Mouse (Mus musculus): ENCODE measurements around the gene Cd59b.
"Not testable (repeated sequence)": the region's sequence is repeated elsewhere in the genome, so short reads cannot be mapped to it uniquely, and the experiment has no call there.

The Cd59b gene

DNA sequence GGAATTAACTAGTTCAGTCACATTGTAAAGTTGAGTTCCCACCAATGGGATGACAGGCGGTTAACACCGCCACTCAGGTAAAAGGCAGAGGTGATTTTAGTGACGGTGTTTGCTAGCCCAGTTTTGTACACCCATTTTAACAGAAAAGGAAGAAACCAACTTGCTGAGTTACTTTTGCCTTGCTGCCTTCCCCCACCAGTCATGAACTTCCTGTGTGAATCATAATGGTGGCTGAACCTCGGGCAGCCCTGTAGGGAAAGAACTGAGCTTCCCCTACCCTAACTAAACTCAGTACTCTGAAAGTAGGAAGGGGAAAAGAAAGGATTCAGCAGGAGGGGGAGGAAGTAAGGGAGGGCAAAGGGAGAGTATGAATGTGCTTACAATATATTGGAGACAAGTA lies 40.4 kb downstream of the Cd59b start:
- in situ Hi-C loops (cut with MboI; ENCODE audit: unreplicated experiment in 2 of 2), result no loop called here

- in situ Hi-C loops (cut with MboI; ENCODE audit: unreplicated experiment in 2 of 2), result not testable (repeated sequence)
Measured at GRCm38 (mm10) chr2:104111170-104111797, 41.6 kb downstream of the Cd59b start.

DNA sequence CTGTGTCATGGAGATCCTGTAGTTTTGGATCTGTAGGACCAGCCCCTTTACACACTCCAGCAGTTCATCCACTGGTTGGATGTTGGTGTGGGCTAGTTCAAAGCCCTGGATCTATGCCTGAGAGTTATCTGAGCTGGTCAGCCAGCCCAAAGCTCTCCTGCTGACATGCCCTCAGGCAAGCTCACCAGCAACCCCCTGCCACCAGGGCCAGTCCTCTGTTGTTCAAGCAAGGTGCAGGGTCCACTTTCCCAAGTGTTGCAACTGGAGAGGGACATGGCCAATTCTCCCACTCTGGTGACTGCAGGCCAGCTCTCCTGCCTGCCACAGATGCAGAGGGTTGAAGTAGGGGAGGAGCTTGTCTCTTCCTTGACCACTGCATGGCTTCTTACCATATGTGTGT lies 43.9 kb downstream of the Cd59b start:
- in situ Hi-C loops (cut with MboI; ENCODE audit: unreplicated experiment in 2 of 2), result not testable (repeated sequence)

DNA sequence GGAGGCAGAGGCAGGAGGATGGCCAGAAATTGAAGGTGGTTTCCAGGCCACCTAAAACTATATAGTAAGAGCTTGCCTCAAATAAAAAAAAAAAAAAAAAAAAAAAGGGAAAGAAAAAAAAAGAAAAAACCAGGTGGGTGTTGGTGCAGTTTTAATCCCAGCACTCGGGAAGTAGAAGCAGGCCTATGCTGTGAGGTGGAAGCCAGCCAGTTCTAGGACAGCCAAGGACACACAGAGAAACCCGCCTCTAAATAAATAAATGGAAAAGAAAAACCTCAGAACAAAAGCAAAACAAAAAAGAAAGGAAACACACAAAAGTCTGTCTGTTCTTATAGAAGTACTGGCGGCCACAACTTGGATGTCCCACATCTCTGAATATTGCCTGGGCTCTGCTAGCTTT lies 45.2 kb downstream of the Cd59b start:
- in situ Hi-C loops (cut with MboI; ENCODE audit: unreplicated experiment in 2 of 2), result no loop called here

DNA sequence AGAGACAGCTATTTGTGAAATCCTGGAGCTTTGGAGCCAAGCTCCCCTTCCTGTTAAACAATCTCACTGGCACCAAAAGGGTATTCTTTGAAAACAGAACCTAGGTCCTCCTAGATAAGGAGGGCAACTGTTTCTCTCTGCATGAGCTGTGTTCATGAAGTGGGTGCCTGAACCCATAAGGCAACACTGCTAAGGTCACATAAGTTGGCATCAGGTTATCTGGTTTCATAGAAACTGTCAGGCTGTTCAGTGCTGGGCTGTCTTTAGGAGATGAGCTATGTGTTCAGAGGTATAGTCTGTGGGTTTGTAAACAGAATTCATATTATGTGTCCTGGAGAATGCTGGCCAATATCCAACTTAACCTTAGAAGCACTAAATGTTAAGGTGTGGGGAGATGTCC lies 47.5 kb downstream of the Cd59b start:
- in situ Hi-C loops (cut with MboI; ENCODE audit: unreplicated experiment in 2 of 2), result not testable (repeated sequence)

DNA sequence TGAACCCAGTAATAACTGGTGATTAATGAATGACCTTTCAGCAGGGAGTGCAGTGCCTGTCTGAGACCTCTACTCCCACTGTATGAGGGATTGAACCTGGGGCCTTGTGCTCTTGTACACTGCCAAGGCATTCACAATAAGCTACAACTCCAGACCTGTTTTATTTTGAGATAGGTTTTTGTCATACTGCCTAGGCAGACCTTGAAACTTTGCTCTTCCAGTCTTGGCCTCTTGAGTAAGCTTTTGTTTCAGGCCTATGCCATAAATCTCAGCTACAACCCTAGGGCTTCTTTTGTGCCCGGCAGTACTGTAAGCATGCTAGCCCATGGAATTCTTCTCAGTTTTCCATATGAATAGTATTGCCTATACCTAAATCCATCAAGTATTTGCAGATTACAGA lies 49.4 kb downstream of the Cd59b start:
- in situ Hi-C loops (cut with MboI; ENCODE audit: unreplicated experiment in 2 of 2), result no loop called here

GRCm38 (mm10) chr2:104120312-104120711 lies 50.7 kb downstream of the Cd59b start:
- in situ Hi-C loops (cut with MboI; ENCODE audit: unreplicated experiment in 2 of 2), result loop anchor here in 1 of 2 experiments (5.0 kb wide), 1 partner anchor 33 kb away; no protein-coding TSS in a partner anchor

GRCm38 (mm10) chr2:104121681-104122504 lies 52.2 kb downstream of the Cd59b start:
- in situ Hi-C loops (cut with MboI; ENCODE audit: unreplicated experiment in 2 of 2), result loop anchor here in 1 of 2 experiments (5.0 kb wide), 1 partner anchor 35 kb away; no protein-coding TSS in a partner anchor

DNA sequence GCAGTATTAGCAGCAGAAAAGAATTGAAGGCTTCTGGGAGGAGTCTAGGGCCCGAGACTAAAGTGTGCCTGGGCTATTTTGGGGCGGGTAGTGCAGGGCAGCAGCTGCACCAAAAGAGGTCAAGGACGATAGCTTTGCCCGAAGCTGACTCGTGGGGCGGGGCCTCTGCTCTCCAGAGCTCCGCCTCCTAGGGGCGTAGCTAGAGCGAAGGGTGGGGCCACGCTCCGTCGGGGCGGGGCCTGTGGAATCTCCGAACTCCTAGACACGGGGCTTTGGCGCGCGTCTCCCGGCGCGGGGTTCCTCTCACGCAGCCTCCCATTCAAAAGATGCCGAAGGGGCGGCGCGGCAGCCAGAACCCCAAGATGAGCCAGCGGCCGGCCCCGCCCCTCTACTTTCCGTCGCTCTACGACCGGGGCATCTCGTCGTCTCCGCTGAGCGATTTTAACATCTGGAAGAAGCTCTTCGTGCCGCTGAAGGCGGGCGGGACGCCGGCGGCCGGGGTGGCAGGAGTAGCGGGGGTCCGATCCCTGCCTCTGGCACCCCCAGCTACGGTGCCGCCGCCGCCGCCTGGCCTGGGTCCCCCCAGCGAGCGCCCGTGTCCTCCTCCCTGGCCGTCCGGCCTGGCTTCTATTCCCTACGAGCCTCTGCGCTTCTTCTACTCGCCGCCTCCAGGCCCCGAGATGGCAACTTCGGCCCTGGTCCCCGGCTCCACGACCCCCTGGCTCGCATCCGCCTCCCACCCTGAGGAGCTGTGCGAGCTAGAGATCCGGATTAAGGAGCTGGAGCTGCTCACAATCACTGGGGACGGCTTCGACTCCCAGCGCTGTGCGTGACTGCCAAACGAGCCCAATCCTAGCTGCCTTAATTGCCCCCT lies 53.1 kb downstream of the Cd59b start, which contains the start of gene A930018P22Rik:
A930018P22Rik (plus strand) TSS at position 265 of the 874 bp plus-strand sequence.
- in situ Hi-C loops (cut with MboI; ENCODE audit: unreplicated experiment in 2 of 2), result loop anchor here in 1 of 2 experiments (5.0 kb wide), 1 partner anchor 35 kb away; no protein-coding TSS in a partner anchor

GRCm38 (mm10) chr2:104123540-104123939 lies 53.9 kb downstream of the Cd59b start:
- in situ Hi-C loops (cut with MboI; ENCODE audit: unreplicated experiment in 2 of 2), result loop anchor here in 1 of 2 experiments (5.0 kb wide), 1 partner anchor 36 kb away; no protein-coding TSS in a partner anchor

DNA sequence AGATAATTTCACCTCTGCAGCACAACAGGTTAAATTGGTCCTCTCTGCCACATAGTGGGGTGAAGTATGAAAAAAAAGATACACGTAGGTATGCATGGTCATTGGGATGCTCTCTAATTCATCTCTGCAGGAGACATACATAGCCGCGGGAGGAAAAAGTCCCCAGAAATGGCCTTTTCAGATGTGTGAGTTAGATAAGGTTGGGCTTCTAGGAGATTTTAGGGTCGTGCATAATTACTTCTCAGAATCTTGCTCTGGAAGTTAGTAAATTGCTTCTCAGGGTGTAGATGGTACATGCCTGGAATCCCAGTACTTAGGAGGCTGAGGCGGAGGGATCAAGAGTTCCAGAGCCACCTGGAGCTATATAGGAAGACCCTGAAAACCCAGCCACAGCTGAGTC lies 54.4 kb downstream of the Cd59b start:
- in situ Hi-C loops (cut with MboI; ENCODE audit: unreplicated experiment in 2 of 2), result loop anchor here in 1 of 2 experiments (5.0 kb wide), 1 partner anchor 37 kb away; no protein-coding TSS in a partner anchor

DNA sequence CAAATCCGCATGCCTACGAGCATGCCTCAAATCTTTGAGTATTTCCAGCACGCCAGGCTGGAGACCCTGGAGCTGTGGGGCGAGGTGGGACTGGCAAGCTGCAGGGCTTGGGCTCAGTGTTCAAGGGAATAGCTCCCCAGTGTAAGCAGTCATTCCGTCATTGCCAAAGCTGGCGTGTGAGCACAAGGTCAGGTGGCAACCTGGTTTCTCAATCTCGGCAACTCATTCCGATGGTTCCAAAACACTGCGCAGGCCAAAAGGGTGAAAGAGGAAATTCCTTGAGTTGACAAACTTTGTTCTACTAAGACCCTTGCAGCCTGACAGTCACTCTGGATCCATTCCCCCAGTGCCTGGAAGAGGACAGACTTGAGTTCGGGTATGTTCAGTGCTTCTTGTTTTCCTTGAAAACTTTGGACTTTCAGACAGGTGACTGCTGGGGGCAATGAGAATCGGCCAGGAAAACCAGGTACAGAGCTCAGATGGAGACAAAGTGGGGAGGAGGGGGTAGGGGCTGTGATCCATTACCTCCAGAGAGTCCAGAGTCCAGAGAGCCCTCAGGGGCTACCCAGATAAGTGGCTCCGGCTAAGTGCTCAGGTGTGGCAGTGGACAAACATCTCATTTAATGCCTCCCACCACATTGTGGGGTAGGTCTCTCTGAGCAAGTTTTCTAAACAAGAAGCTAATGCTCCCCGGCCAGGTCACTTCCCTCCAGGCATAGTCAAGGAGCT lies 59.3 kb downstream of the Cd59b start:
- in situ Hi-C loops (cut with MboI; ENCODE audit: unreplicated experiment in 2 of 2), result loop anchor here (25.0 kb wide), 3 partner anchors 558 to 758 kb away; partner anchors contain the start of gene Ccdc73 (in 1 of the 2)

DNA sequence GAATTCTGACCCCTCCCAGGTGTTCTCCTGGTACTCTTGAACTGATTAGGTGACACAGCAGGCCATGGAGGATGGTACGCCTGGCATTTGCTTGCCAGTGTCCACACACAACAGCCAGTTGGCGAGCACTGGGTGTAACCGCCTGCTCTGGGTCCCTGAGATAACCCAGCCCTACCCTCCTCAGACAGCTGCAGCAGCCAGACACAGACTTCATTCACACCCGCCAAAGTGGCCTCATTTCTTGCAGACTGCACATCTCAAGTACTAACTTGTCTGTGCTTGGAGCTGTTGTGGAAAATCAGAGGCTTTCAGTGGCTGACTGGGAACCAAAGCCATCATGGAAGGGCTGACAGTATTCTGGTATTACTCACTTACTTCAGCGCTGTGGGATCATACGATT lies 60.5 kb downstream of the Cd59b start:
- in situ Hi-C loops (cut with MboI; ENCODE audit: unreplicated experiment in 2 of 2), result loop anchor here (5.0 to 25.0 kb wide), 7 partner anchors 285 to 757 kb away; partner anchors contain the start of genes Ccdc73 (in 1 of the 2) and D430041D05Rik (in 1 of the 2)

GRCm38 (mm10) chr2:104130969-104131368 lies 61.3 kb downstream of the Cd59b start:
- in situ Hi-C loops (cut with MboI; ENCODE audit: unreplicated experiment in 2 of 2), result loop anchor here (5.0 to 25.0 kb wide), 7 partner anchors 284 to 756 kb away; partner anchors contain the start of genes Ccdc73 (in 1 of the 2) and D430041D05Rik (in 1 of the 2)

GRCm38 (mm10) chr2:104132266-104132859 lies 62.7 kb downstream of the Cd59b start:
- in situ Hi-C loops (cut with MboI; ENCODE audit: unreplicated experiment in 2 of 2), result loop anchor here (5.0 to 25.0 kb wide), 7 partner anchors 282 to 755 kb away; partner anchors contain the start of genes Ccdc73 (in 1 of the 2) and D430041D05Rik (in 1 of the 2)

DNA sequence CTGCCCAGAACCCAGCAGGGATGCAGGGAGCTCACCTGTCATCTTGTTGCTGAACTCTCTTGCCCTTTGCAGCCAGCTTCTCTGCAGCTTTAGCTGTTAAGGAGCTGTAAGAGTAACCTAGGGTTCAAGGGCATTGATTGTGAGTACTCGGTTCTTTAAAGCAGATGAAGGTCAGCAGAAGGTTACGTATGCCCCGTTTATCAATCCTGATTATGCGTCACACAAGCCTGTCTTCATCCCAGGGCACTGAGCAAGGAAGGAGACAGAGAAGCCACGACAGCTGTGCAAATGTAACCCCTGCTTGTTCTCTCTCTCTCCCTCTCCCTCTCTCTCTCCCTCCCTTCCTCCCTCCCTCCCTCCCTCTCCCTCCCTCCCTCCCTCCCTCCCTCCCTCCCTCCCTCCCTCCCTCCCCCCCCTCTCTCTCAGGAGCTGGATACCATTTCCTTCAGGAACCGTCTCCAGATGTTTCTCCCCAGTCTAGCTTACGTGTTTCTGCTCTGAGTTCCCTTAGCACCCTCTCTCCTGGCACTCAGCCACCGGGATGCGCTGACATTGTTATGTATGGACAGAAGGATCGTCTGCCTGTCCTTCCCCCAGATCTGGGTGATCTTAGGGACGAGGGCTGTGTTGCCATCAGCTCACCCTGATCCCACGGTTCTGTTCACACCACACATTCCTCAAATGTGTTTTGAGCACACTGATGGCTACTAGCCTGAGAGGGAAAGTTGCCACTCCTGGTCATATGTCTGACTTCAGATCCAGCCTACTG lies 63.6 kb downstream of the Cd59b start:
- in situ Hi-C loops (cut with MboI; ENCODE audit: unreplicated experiment in 2 of 2), result loop anchor here (5.0 to 25.0 kb wide), 7 partner anchors 282 to 754 kb away; partner anchors contain the start of genes Ccdc73 (in 1 of the 2) and D430041D05Rik (in 1 of the 2)

DNA sequence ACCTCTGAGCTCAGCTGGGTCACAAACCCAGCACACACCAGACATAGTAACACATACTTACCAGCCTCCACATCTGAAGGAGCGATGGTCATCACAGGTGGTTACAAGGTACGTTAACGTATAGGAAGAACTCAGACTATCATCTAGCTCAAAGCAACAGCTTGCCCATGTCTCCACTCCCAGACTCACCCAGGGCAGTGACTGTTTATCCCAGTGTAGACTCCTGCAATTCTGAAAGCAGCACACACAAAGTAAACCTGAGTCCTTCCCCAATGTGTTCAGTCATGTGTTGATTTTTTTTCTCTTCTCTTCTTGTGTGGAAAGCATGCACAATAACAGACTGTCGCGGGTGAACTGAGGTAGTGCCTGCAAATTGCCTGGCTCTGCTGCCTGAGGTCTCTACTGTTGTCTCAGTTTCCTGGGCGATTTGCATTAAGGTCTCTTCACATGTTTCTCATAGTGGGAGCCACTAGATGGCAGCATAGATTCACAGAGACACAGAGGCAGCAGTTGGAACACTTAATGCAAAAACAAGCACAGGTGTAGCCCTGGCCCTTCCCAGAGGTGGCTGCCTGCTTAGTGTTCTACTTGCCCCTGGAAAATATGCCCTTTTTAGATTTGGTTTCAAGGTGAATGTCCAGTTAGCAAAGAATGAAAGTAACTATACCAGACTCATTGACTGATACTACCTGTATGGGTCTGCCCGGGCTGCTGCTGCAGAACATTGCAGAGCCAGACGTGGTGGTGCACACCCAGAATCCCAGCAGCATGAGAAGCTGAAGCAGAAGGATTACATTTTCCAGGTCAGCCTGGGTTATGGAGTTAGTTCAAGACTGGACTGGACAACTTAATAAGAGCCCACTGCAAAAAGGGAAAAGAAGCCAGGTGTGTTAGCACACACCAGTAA lies 64.8 kb downstream of the Cd59b start:
- in situ Hi-C loops (cut with MboI; ENCODE audit: unreplicated experiment in 2 of 2), result loop anchor here (5.0 to 25.0 kb wide), 10 partner anchors 280 to 1098 kb away; partner anchors contain the start of genes Ccdc73 (in 1 of the 2) and D430041D05Rik (in 1 of the 2)
